Mouse (Mus musculus): ENCODE results near the gene A730061H03Rik.

A730061H03Rik gene

GRCm38 (mm10) chr14:55584303-55584701 is 24.1 kb upstream of the A730061H03Rik start:
- in situ Hi-C loops (cut with MboI; ENCODE audit: unreplicated experiment in 2 of 2) = loop anchor here (5.0 to 10.0 kb wide), 2 partner anchors 87 to 90 kb away; partner anchors contain the start of gene Carmil3 (in 1 of the 2)

- in situ Hi-C loops (cut with MboI; ENCODE audit: unreplicated experiment in 2 of 2) = loop anchor here (5.0 to 10.0 kb wide), 2 partner anchors 85 to 87 kb away; partner anchors contain the start of gene Carmil3 (in 1 of the 2)
Observed at GRCm38 (mm10) chr14:55581981-55582681, 21.9 kb upstream of the A730061H03Rik start.

- in situ Hi-C loops (cut with MboI; ENCODE audit: unreplicated experiment in 2 of 2) = loop anchor here (5.0 to 10.0 kb wide), 2 partner anchors 83 to 86 kb away; partner anchors contain the start of gene Carmil3 (in 1 of the 2)
Observed at GRCm38 (mm10) chr14:55580731-55581130, 20.5 kb upstream of the A730061H03Rik start.

GRCm38 (mm10) chr14:55579511-55580496 is 19.6 kb upstream of the A730061H03Rik start:
- in situ Hi-C loops (cut with MboI; ENCODE audit: unreplicated experiment in 2 of 2) = loop anchor here (5.0 to 10.0 kb wide), 2 partner anchors 83 to 85 kb away; partner anchors contain the start of gene Carmil3 (in 1 of the 2)

GRCm38 (mm10) chr14:55578668-55579269 is 18.6 kb upstream of the A730061H03Rik start:
- in situ Hi-C loops (cut with MboI; ENCODE audit: unreplicated experiment in 2 of 2) = no loop called here

GRCm38 (mm10) chr14:55577871-55578667 is 17.9 kb upstream of the A730061H03Rik start, which contains the start of gene Psme1:
TSS of gene Psme1 (plus strand) at chr14:55578123.
- in situ Hi-C loops (cut with MboI; ENCODE audit: unreplicated experiment in 2 of 2) = no loop called here

GRCm38 (mm10) chr14:55576376-55576775 is 16.2 kb upstream of the A730061H03Rik start:
- in situ Hi-C loops (cut with MboI; ENCODE audit: unreplicated experiment in 2 of 2) = no loop called here

GRCm38 (mm10) chr14:55575711-55576110 is 15.5 kb upstream of the A730061H03Rik start:
- in situ Hi-C loops (cut with MboI; ENCODE audit: unreplicated experiment in 2 of 2) = no loop called here

- in situ Hi-C loops (cut with MboI; ENCODE audit: unreplicated experiment in 2 of 2) = no loop called here
Observed at GRCm38 (mm10) chr14:55575302-55575701, 15.1 kb upstream of the A730061H03Rik start, which contains the start of gene Fitm1. TSS of gene Fitm1 (plus strand) at chr14:55575617.

GRCm38 (mm10) chr14:55571760-55572159 is 11.6 kb upstream of the A730061H03Rik start:
- in situ Hi-C loops (cut with MboI; ENCODE audit: unreplicated experiment in 2 of 2) = no loop called here

- in situ Hi-C loops (cut with MboI; ENCODE audit: unreplicated experiment in 2 of 2) = no loop called here
Observed at GRCm38 (mm10) chr14:55570588-55570987, 10.4 kb upstream of the A730061H03Rik start.

GRCm38 (mm10) chr14:55567496-55567895 is 7.3 kb upstream of the A730061H03Rik start:
- in situ Hi-C loops (cut with MboI; ENCODE audit: unreplicated experiment in 2 of 2) = no loop called here

GRCm38 (mm10) chr14:55565748-55566147 is 5.5 kb upstream of the A730061H03Rik start:
- in situ Hi-C loops (cut with MboI; ENCODE audit: unreplicated experiment in 2 of 2) = no loop called here

GRCm38 (mm10) chr14:55563249-55563648 is 3.0 kb upstream of the A730061H03Rik start:
- in situ Hi-C loops (cut with MboI; ENCODE audit: unreplicated experiment in 2 of 2) = no loop called here

GRCm38 (mm10) chr14:55561860-55562259 is 1.7 kb upstream of the A730061H03Rik start:
- in situ Hi-C loops (cut with MboI; ENCODE audit: unreplicated experiment in 2 of 2) = no loop called here

- in situ Hi-C loops (cut with MboI; ENCODE audit: unreplicated experiment in 2 of 2) = loop anchor here (5.0 to 10.0 kb wide), 2 partner anchors 62 to 65 kb away; partner anchors contain the start of gene Carmil3 (in 1 of the 2)
Observed at GRCm38 (mm10) chr14:55559799-55560201, 406 bp downstream of the A730061H03Rik start, which contains the start of gene Dcaf11. TSS of gene Dcaf11 (plus strand) at chr14:55560006.

GRCm38 (mm10) chr14:55558740-55559448 is 1.3 kb downstream of the A730061H03Rik start:
- in situ Hi-C loops (cut with MboI; ENCODE audit: unreplicated experiment in 2 of 2) = loop anchor here (5.0 to 10.0 kb wide), 2 partner anchors 62 to 64 kb away; partner anchors contain the start of gene Carmil3 (in 1 of the 2)

- in situ Hi-C loops (cut with MboI; ENCODE audit: unreplicated experiment in 2 of 2) = loop anchor here (5.0 to 10.0 kb wide), 2 partner anchors 60 to 63 kb away; partner anchors contain the start of gene Carmil3 (in 1 of the 2)
Observed at GRCm38 (mm10) chr14:55557587-55557986, 2.6 kb downstream of the A730061H03Rik start.
